Mouse (Mus musculus): ENCODE results near the gene Syt14.
A peak's percentile ranks its signal among the peaks of the same experiment; 100 is the strongest.

The Syt14 gene

GRCm38 (mm10) chr1:193035371-193036238 is at the start of gene Syt14:
Syt14 (minus strand) TSS chr1:193035775.
- DNase-seq (ENCODE audit: low read depth, low spot score), result peak; percentile 95

DNA sequence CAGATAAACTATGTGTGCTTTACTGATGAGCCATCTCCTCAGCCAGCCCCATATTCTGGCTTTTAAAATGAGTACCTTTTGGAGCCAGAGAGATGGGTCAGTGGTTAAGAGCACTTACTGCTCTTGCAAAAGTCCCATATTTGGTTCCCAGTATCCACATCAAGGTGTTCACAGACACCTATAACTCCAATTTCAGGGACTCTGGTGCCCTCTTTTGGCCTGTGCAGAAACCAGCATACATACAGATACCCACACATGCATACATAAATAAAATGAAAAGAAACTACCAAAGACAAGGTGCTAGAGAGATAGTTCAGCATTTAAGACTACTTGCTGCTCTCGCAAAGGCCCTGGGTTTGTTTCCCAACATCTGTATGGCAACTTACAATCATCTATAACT is 48.4 kb upstream of the Syt14 start:
- no peak for DNase-seq (ENCODE audit: low read depth, low spot score)

DNA sequence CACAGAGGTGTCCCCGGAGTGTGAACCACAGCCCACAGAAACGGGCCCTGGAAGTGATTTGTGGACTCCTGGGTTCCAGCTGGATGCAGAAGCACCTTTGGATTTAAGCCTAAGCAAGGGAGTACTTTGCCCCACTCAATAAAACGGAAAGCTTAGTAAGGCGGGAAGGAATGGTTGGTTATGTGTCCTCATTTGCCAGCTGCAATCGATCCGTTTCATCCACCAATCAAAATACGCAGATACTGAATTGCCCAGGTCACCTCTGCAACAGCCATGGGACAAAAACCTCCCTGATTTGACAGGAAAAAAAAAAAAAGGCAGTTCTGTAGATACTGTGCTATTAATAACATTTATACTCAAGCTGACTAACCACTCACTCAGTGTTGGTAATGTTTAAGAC is 47.5 kb upstream of the Syt14 start:
- DNase-seq (ENCODE audit: low read depth, low spot score), result no peak

DNA sequence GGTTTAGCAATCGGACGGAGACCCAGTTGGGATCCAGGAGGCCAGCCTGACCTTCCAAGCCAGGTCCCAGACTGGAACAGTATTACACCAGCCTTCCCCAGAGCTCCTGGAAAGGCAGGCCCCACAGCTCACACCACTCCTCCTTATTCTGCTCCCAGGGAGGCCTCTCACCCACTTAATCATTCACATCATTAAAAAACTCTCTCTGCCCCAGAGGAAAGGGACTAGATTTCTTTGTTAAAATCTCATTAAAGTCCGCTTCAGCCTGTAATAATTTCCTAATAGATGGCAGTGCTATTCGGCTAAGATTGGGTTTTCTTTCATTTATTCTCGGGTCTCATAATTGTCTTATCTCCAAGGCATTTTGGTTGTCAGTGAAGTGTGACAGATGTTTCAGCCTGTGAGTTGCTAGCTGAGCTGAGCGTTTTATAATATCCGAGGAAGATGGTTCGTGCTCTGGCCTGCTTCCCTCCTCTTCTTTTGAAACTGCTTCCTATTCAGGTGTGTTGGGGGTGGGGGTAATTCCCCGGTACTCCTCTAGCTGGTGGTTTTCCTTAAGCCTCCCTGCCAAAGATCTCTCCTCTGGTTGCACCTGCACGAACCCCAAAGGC is 46.8 kb upstream of the Syt14 start:
- no peak for DNase-seq (ENCODE audit: low read depth, low spot score)

- no peak for DNase-seq (ENCODE audit: low read depth, low spot score)
These were observed 27.0 kb upstream of the Syt14 start for GRCm38 (mm10) chr1:193062618-193063017.

GRCm38 (mm10) chr1:193060167-193060566 is 24.6 kb upstream of the Syt14 start:
- no peak for DNase-seq (ENCODE audit: low read depth, low spot score)

DNA sequence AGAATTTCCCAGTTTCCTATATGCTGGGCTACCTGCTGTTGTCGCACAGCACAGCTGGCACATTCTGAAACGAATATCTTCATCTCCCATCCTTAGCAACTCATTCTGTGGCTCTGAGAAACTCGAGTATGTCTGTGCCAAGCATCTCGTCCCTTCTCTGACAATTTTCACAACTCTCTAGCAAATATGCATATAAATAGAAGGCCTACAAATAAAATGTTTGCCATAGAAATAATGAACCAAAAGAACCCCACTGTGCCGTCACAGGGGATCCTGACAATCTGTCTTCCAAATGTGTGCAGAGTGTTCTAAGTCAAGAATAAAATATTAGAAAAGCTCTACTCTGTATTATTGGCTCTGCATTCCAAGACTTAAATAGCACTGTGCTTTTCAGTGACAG is 24.0 kb upstream of the Syt14 start:
- DNase-seq (ENCODE audit: low read depth, low spot score), result no peak

DNA sequence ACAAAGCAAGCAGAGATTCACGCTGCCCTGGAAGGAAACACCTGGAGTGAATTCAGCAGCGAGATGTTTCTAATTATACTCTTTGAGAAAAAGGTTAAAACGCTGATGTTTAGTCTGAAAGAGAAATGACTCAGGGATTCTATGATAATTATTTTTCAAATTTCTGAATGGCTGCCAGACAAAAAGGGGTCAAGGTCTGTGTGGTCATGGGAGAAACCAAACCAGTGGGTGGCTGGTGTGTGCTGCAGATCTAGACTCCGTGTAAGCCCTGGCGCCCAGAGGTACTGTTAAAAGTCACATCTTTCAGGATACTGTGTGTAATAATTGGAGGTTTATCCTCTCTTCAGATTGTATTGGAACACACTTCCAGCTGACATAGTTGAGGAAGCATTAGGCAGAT is 18.8 kb upstream of the Syt14 start:
- DNase-seq (ENCODE audit: low read depth, low spot score), result no peak

DNA sequence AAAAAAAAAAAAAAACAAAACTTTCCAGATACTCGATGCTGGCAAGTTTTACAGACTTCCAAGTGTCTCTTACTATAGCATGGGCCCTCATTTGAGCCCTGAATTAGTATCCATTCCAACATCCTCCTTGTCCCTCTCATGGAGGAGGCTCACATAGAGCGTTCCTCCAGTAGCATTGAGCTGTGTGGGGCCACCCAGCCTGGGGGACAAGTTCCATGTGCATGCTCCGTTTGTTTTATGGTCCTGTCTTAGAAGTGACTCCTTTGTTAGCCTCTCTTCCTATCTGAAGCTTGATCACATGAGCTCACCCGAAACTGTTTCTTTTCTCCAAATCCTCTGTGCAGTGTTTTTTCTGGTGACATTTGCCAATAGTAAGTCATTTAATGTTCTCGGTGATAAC is 17.5 kb upstream of the Syt14 start:
- DNase-seq (ENCODE audit: low read depth, low spot score), result no peak

DNA sequence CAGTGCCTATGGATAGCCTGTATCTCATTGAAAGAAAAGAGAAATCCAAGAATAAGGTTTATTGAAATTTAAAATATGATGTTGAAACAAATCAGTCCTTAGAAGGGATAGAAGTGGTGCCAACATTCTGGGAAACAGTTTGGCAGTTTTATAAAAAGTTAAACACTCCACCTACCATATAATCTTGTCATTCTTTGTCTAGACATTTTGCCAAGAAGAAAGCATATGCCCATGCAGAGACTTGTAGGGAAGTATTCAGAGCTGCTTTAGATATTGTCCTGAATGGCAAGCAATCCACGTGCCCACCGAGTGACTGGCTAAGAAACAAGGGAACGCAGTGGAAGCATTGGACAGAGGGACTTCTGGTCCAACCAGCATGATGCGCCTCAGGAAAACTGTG is 12.0 kb upstream of the Syt14 start:
- DNase-seq (ENCODE audit: low read depth, low spot score), result no peak

- no peak for DNase-seq (ENCODE audit: low read depth, low spot score)
These were observed 7.3 kb upstream of the Syt14 start for GRCm38 (mm10) chr1:193042760-193043295.

DNA sequence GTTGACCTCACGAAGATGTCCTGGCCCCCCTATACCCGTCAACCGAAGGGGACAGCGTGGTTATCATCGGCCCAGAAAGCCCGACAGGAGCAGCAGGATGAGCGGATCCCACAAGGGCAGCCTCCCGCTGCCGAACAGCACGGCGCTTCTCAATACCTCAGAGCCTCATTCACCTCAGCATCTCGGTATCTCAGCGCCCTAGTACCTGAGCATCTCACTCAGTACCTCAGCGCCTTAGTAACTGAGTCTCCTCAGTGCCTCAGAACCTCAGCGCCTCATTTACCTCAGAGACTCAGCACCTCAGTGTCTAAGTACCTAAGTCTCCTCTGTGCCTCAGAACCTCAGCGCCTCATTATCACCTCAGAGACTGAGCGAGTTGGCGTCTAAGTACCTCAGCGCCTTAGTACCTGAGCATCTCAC is 614 bp downstream of the Syt14 start:
- DNase-seq (ENCODE audit: low read depth, low spot score), result peak; percentile 68

DNA sequence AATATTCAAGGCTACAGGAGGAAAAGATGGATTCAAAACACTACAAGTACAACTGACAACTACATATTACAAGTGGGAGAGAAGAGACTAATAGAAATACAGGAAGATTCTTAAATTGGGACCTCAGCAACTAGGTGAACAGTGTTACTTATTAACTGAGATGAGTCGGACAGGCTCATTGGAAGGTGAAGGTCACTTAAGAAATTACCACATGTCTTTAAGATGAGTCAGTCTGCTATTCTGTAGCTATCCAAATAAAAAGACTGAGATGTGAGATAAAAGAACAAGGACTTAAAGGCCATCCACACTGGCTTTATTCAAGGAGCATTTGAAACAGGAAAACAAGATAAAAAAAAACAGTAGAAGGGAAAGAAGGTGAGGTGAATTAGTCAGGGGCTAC is 11.3 kb downstream of the Syt14 start:
- peak; percentile 33 for DNase-seq (ENCODE audit: low read depth, low spot score)

GRCm38 (mm10) chr1:193012351-193012750 is 23.2 kb downstream of the Syt14 start:
- DNase-seq (ENCODE audit: low read depth, low spot score), result no peak

GRCm38 (mm10) chr1:193011000-193011769 is 24.4 kb downstream of the Syt14 start:
- no peak for DNase-seq (ENCODE audit: low read depth, low spot score)

- DNase-seq (ENCODE audit: low read depth, low spot score), result no peak
These were observed 31.0 kb downstream of the Syt14 start for GRCm38 (mm10) chr1:193004581-193004980.

DNA sequence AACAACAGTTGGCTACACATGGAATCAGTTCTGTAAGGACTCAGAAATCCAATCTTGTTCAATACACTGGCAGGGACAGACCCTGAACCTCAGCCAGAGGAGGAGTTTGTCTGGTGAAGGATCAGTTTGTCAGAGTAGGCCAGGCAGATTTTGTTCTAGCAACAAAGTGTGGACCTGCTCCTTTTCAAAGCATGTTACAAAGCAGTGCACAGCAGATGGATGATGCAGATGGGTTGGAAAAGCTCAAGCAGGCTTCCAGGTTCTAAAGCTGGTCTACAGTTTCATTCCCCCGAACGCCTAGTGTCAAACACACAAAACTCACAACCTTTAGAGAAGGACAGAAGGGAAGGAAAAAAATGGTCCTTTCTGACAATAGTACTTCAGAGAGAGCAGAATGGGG is 31.6 kb downstream of the Syt14 start:
- no peak for DNase-seq (ENCODE audit: low read depth, low spot score)

GRCm38 (mm10) chr1:193002307-193002706 is 33.3 kb downstream of the Syt14 start:
- no peak for DNase-seq (ENCODE audit: low read depth, low spot score)

DNA sequence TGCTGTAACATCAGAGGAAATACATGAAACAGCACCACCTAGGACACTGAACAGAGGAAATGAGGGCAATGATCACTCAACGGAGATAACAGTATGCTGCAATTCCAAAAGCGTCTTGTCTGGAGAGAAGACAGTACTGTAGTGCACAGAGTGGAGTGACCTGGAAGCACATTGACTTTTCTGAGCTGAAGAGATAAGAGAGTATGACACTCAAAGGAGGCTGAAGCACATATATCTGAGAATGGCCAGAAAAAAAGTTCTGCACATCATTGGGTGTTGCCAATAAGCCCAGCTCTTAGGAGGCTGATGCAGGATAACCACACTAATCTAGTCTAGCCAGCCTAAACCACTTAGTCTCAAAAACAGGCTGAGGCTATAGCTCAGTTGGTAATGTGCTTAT is 34.0 kb downstream of the Syt14 start:
- DNase-seq (ENCODE audit: low read depth, low spot score), result no peak

GRCm38 (mm10) chr1:193000908-193001307 is 34.7 kb downstream of the Syt14 start:
- DNase-seq (ENCODE audit: low read depth, low spot score), result no peak

GRCm38 (mm10) chr1:192994179-192994873 is 41.2 kb downstream of the Syt14 start:
- DNase-seq (ENCODE audit: low read depth, low spot score), result no peak

- DNase-seq (ENCODE audit: low read depth, low spot score), result no peak
These were observed 42.1 kb downstream of the Syt14 start for GRCm38 (mm10) chr1:192993491-192993890.
